Mouse (Mus musculus) liver, embryonic 14.5 days (tissue): ENCODE measurements at regions not wholly inside any gene's neighbourhood (a gene's known extent, or its start where the extent isn't known, plus 50 kb on each side); places are given as distances from the start of the nearest gene placed in this dataset.

Experiments used
- ATAC-seq: fragments of 200-750 bp; cut with Nextera tagmentation; 2 replicates; pipeline ENCODE4 v1.8.0; 2017; ENCODE audit warnings: moderate number of reproducible peaks, mild to moderate bottlenecking, moderate library complexity; ENCODE audit not compliant: insufficient read depth
- DNase-seq, 3 experiments: peaks; one replicate each; pipeline ENCODE4 v3.0.0-alpha.2; 2012 to 2013; ENCODE audit warnings: low read depth in 3 of 3, low spot score in 3 of 3
- H3K27ac ChIP-seq: fragments of 300-500 bp; sonication (generic); 2 replicates; pipeline ENCODE4 v1.5.1; 2014; ENCODE audit warnings: moderate library complexity, mild to moderate bottlenecking, control low read depth, inconsistent platforms
- H3K27me3 ChIP-seq: fragments of 300-500 bp; sonication (generic); 2 replicates; pipeline ENCODE4 v1.6.1; 2014; ENCODE audit warnings: mild to moderate bottlenecking, low read length, moderate library complexity; ENCODE audit not compliant: control insufficient read depth, insufficient read depth
- H3K36me3 ChIP-seq: fragments of 300-500 bp; sonication (generic); replicated peaks from 2 replicates; pipeline ENCODE4 v1.6.1; 2014; ENCODE audit warnings: low read depth; ENCODE audit not compliant: control insufficient read depth, insufficient read depth
- H3K4me1 ChIP-seq, 2 experiments: fragments of 200-500 bp in 1 of 2; fragments of 300-500 bp in 1 of 2; sonication (generic) in 1 of 2; replicated peaks; 2 replicates each; pipeline ENCODE4 v1.6.1; 2012 to 2014; ENCODE audit warnings: antibody characterized with exemption in 1 of 2, inconsistent platforms in 1 of 2, low read length in 1 of 2; ENCODE audit not compliant: control insufficient read depth in 2 of 2, insufficient read depth in 2 of 2
- H3K4me2 ChIP-seq: fragments of 300-500 bp; sonication (generic); 2 replicates; pipeline ENCODE4 v1.6.1; 2014; ENCODE audit warnings: low read depth, mild to moderate bottlenecking, control low read depth, moderate library complexity
- H3K4me3 ChIP-seq, 2 experiments: fragments of 200-500 bp in 1 of 2; fragments of 300-500 bp in 1 of 2; sonication (generic) in 1 of 2; 2 replicates each; pipeline ENCODE4 v1.5.1; 2012 to 2014; ENCODE audit warnings: low read depth in 2 of 2, low read length in 2 of 2, mild to moderate bottlenecking in 2 of 2, control low read depth in 1 of 2, inconsistent platforms in 1 of 2, moderate library complexity in 1 of 2; ENCODE audit not compliant: insufficient read depth in 1 of 2
- H3K9ac ChIP-seq: fragments of 300-500 bp; sonication (generic); replicated peaks from 2 replicates; pipeline ENCODE4 v1.6.1; 2014; ENCODE audit warnings: mild to moderate bottlenecking, control low read depth, moderate library complexity
- H3K9me3 ChIP-seq: fragments of 300-500 bp; sonication (generic); 2 replicates; pipeline ENCODE4 v1.6.1; 2016; ENCODE audit warnings: low read length, mixed read lengths; ENCODE audit not compliant: control insufficient read depth
- CTCF ChIP-seq: IDR thresholded peaks from 2 replicates; pipeline ENCODE4 v1.5.1; 2016; ENCODE audit warnings: antibody characterized with exemption, low read depth, control low read depth
- EP300 ChIP-seq: IDR thresholded peaks from 2 replicates; pipeline ENCODE4 v1.6.1; 2016; ENCODE audit warnings: antibody characterized with exemption, low read depth
- WGBS: fragments of 180-500 bp; shearing (Covaris S2); extraction: QIAGEN DNeasy Blood & Tissue Kit; methylation state at CpG from one replicate; pipeline ENCODE4 v1.1.7; 2014; ENCODE audit not compliant: insufficient replicate concordance; 5-methylcytosine and 5-hydroxymethylcytosine counted together

GRCm38 (mm10) chr13:52088319-52088718 lies 241.8 kb downstream of the Gadd45g start:
- no peak for TF ChIP-seq CTCF
- TF ChIP-seq EP300, result no peak
- H3K4me3 ChIP-seq, result no peak overlapping the region
- 45% methylated on average over 8 of the region's 8 CpGs for WGBS
- H3K9ac ChIP-seq, result no peak overlapping the region
- H3K36me3 ChIP-seq, result no peaks in the 10 kb centered on the region
- H3K27ac ChIP-seq, result no peak overlapping the region
- H3K9me3 ChIP-seq, result no peaks in the 10 kb centered on the region
- H3K4me2 ChIP-seq, result no peak overlapping the region
- no peak for DNase-seq
- H3K4me1 ChIP-seq, result peaks cover 0 to 9% of the 10 kb centered on the region in 2 experiments; a peak in 1 of 4 replicates
- H3K27me3 ChIP-seq, result no peaks in the 10 kb centered on the region
- ATAC-seq, result no peak

- Histone ChIP-seq H3K4me2 (no peak overlapping the region), H3K4me1 (0 out of 4 replicates have a peak, but pooled peaks cover 0 to 2% of the 10 kb centered on the region in 2 experiments), H3K27ac (no peak overlapping the region), H3K4me3 (no peak overlapping the region), H3K9ac (no peak overlapping the region), H3K9me3 (no peaks in the 10 kb centered on the region), H3K27me3 (no peaks in the 10 kb centered on the region), H3K36me3 (no peaks in the 10 kb centered on the region)
- 47% methylated on average over 4 of the region's 4 CpGs for WGBS
- TF ChIP-seq EP300 (no peak), CTCF (no peak)
- ATAC-seq (no peak), DNase-seq (no peak)
These were observed 243.9 kb downstream of the Gadd45g start for GRCm38 (mm10) chr13:52090365-52090764.

GRCm38 (mm10) chr13:52094785-52095184 lies 248.3 kb downstream of the Gadd45g start:
- Histone ChIP-seq H3K27ac (no peak overlapping the region), H3K36me3 (no peaks in the 10 kb centered on the region), H3K4me3 (no peak overlapping the region), H3K9me3 (no peaks in the 10 kb centered on the region), H3K4me1 (no peaks in the 10 kb centered on the region), H3K9ac (no peak overlapping the region), H3K4me2 (no peak overlapping the region), H3K27me3 (no peaks in the 10 kb centered on the region)
- no peak for TF ChIP-seq EP300
- no peak for TF ChIP-seq CTCF
- no peak for ATAC-seq
- WGBS, result 58% methylated on average over 7 of the region's 7 CpGs
- no peak for DNase-seq

- 67% methylated on average over 7 of the region's 7 CpGs for WGBS
- ATAC-seq, result no peak
These were observed 250.0 kb downstream of the Gadd45g start for GRCm38 (mm10) chr13:52096506-52096905.

GRCm38 (mm10) chr13:52105989-52106642 lies 259.6 kb downstream of the Gadd45g start:
- Histone ChIP-seq H3K36me3 (no peaks in the 10 kb centered on the region), H3K9ac (no peak overlapping the region), H3K4me3 (no peak overlapping the region), H3K4me1 (no peaks in the 10 kb centered on the region), H3K27me3 (no peaks in the 10 kb centered on the region), H3K27ac (no peak overlapping the region), H3K4me2 (no peak overlapping the region), H3K9me3 (no peaks in the 10 kb centered on the region)
- 12% methylated on average over 9 of the region's 9 CpGs for WGBS
- DNase-seq, result no peak
- TF ChIP-seq EP300 (no peak), CTCF (no peak)
- no peak for ATAC-seq

More at GRCm38 (mm10) chr13:52096506-52096905, 250.0 kb downstream of the Gadd45g start:
- no peaks in the 10 kb centered on the region for H3K36me3 ChIP-seq
- H3K9ac ChIP-seq, result no peak overlapping the region
- H3K4me1 ChIP-seq, result no peaks in the 10 kb centered on the region; a peak in 1 of 4 replicates
- TF ChIP-seq CTCF, result no peak
- TF ChIP-seq EP300, result no peak
- H3K4me2 ChIP-seq, result no peak overlapping the region
- no peak overlapping the region for H3K27ac ChIP-seq
- DNase-seq, result no peak
- H3K4me3 ChIP-seq, result no peak overlapping the region
- no peaks in the 10 kb centered on the region for H3K27me3 ChIP-seq
- H3K9me3 ChIP-seq, result no peaks in the 10 kb centered on the region
